Mouse (Mus musculus) neural tube, embryonic 11.5 days (tissue): Measurements from ENCODE around the gene Cd40. TPM values are rescaled to one million over a fixed set of nuclear protein-coding genes. Genes with fewer than 3 reads are reported as not detected.

Experiments
- ATAC-seq: fragments of 200-750 bp; cut with Nextera tagmentation; 2 replicates; pipeline ENCODE4 v1.8.0; 2017; ENCODE audit warnings: moderate number of reproducible peaks, mild to moderate bottlenecking, moderate TSS enrichment, moderate library complexity; ENCODE audit not compliant: insufficient read depth, low FRiP score, low TSS enrichment
- DNase-seq: peaks from one replicate; pipeline ENCODE4 v3.0.0-alpha.2; 2015; ENCODE audit warnings: low spot score
- H3K27ac ChIP-seq: fragments of 300-500 bp; sonication (generic); 2 replicates; pipeline ENCODE4 v1.5.1; 2014; ENCODE audit warnings: low read depth, mild to moderate bottlenecking, low read length
- H3K27me3 ChIP-seq: fragments of 300-500 bp; sonication (generic); 2 replicates; pipeline ENCODE4 v1.6.1; 2014; ENCODE audit warnings: mild to moderate bottlenecking, low read length, mixed read lengths; ENCODE audit not compliant: control insufficient read depth, insufficient read depth
- H3K36me3 ChIP-seq: fragments of 300-500 bp; sonication (generic); 2 replicates; pipeline ENCODE4 v1.6.1; 2014; ENCODE audit warnings: mild to moderate bottlenecking, low read length, moderate library complexity, mixed read lengths; ENCODE audit not compliant: control insufficient read depth, insufficient read depth
- H3K4me1 ChIP-seq: fragments of 300-500 bp; sonication (generic); 2 replicates; pipeline ENCODE4 v1.6.1; 2014; ENCODE audit warnings: low read length, mixed read lengths; ENCODE audit not compliant: control insufficient read depth, insufficient read depth
- H3K4me2 ChIP-seq: fragments of 300-500 bp; sonication (generic); 2 replicates; pipeline ENCODE4 v1.6.1; 2014; ENCODE audit warnings: low read depth, mild to moderate bottlenecking, moderate library complexity
- H3K4me3 ChIP-seq: fragments of 300-500 bp; sonication (generic); 2 replicates; pipeline ENCODE4 v1.5.1; 2014; ENCODE audit warnings: low read depth, low read length
- H3K9ac ChIP-seq: fragments of 300-500 bp; sonication (generic); 2 replicates; pipeline ENCODE4 v1.6.1; 2014; ENCODE audit warnings: mild to moderate bottlenecking, low read length
- H3K9me3 ChIP-seq: fragments of 300-500 bp; sonication (generic); 2 replicates; pipeline ENCODE4 v1.6.1; 2016; ENCODE audit warnings: low read length; ENCODE audit not compliant: control insufficient read depth
- WGBS: fragments of 180-500 bp; shearing (Covaris S2); extraction: QIAGEN DNeasy Blood & Tissue Kit; methylation state at CpG from one replicate; pipeline ENCODE4 v1.1.7; 2014; 5-methylcytosine and 5-hydroxymethylcytosine counted together
- polyA plus RNA-seq: library from polyadenylated mRNA; unstranded; fragments of >200 nt; fragmentation: Nextera tagmentation; extraction: Ambion mirVana; gene quantifications from 2 replicates; pipeline ENCODE4 v1.2.1, GENCODE M21; 2014

Cd40 gene
- polyA plus RNA-seq, 1 experiment from 2014 or later = 8.5 TPM

- peaks cover 15% of the 10 kb centered on the region for H3K4me1 ChIP-seq
- H3K4me2 ChIP-seq = peak overlapping the region; percentile 53
- H3K9me3 ChIP-seq = no peaks in the 10 kb centered on the region
- H3K4me3 ChIP-seq = no peak overlapping the region
- no peak overlapping the region for H3K9ac ChIP-seq
- DNase-seq (no peak), ATAC-seq (no peak)
- H3K36me3 ChIP-seq = no peaks in the 10 kb centered on the region
- 63% methylated on average over 3 of the region's 3 CpGs for WGBS
- no peaks in the 10 kb centered on the region for H3K27me3 ChIP-seq
- H3K27ac ChIP-seq = no peak overlapping the region
These were observed 22.9 kb upstream of the Cd40 start for GRCm38 (mm10) chr2:165032533-165032932.

GRCm38 (mm10) chr2:165033306-165033705, 22.1 kb upstream of the Cd40 start:
- WGBS = 52% methylated on average over 6 of the region's 6 CpGs
- Histone ChIP-seq H3K4me3 (peak overlapping the region; percentile 97), H3K4me2 (peak overlapping the region; percentile 53), H3K27me3 (no peaks in the 10 kb centered on the region), H3K9ac (peak overlapping the region; percentile 99), H3K27ac (no peak overlapping the region), H3K9me3 (no peaks in the 10 kb centered on the region), H3K4me1 (peaks cover 15% of the 10 kb centered on the region), H3K36me3 (no peaks in the 10 kb centered on the region)
- ATAC-seq = no peak
- DNase-seq = no peak

GRCm38 (mm10) chr2:165034131-165035057, 21.0 kb upstream of the Cd40 start, which contains the start of gene Ncoa5:
Gene Ncoa5, minus strand, starts transcription at chr2:165034867.
- Histone ChIP-seq H3K9me3 (no peaks in the 10 kb centered on the region), H3K4me1 (peaks cover 15% of the 10 kb centered on the region), H3K27ac (peak within 1 kb of the TSS; percentile 87), H3K9ac (peak within 1 kb of the TSS; percentile 99), H3K4me2 (peak within 1 kb of the TSS; percentile 53), H3K27me3 (no peaks in the 10 kb centered on the region), H3K36me3 (no peaks in the 10 kb centered on the region), H3K4me3 (peak within 1 kb of the TSS; percentile 97)
- peak; percentile 93 for ATAC-seq
- DNase-seq = peak; percentile 99
- WGBS = under 1% methylated on average over 109 of the region's 111 CpGs

- Histone ChIP-seq H3K9me3 (no peaks in the 10 kb centered on the region), H3K4me3 (peak overlapping the region; percentile 97; the same call in 1 of the 2 replicates), H3K4me2 (peak overlapping the region; percentile 37), H3K27me3 (no peaks in the 10 kb centered on the region), H3K9ac (peak overlapping the region; percentile 42; the same call in 1 of the 2 replicates), H3K27ac (peak overlapping the region; percentile 87), H3K36me3 (no peaks in the 10 kb centered on the region), H3K4me1 (peaks cover 15% of the 10 kb centered on the region)
- DNase-seq (no peak), ATAC-seq (no peak; the same call in 1 of the 2 replicates)
- WGBS = 19% methylated on average over 5 of the region's 5 CpGs
These were observed 20.4 kb upstream of the Cd40 start for GRCm38 (mm10) chr2:165035058-165035431.

GRCm38 (mm10) chr2:165037415-165037814, 18.0 kb upstream of the Cd40 start:
- H3K4me1 ChIP-seq = peaks cover 12% of the 10 kb centered on the region
- no peaks in the 10 kb centered on the region for H3K9me3 ChIP-seq
- no peak overlapping the region for H3K9ac ChIP-seq
- DNase-seq (no peak), ATAC-seq (no peak)
- no peak overlapping the region for H3K27ac ChIP-seq
- H3K36me3 ChIP-seq = no peaks in the 10 kb centered on the region
- no peak overlapping the region for H3K4me3 ChIP-seq
- no peak overlapping the region for H3K4me2 ChIP-seq
- H3K27me3 ChIP-seq = no peaks in the 10 kb centered on the region
- WGBS = 67% methylated on average over 4 of the region's 4 CpGs

GRCm38 (mm10) chr2:165042126-165042525, 13.3 kb upstream of the Cd40 start:
- Histone ChIP-seq H3K36me3 (no peaks in the 10 kb centered on the region), H3K27me3 (no peaks in the 10 kb centered on the region), H3K4me1 (0 out of 2 replicates have a peak, but pooled peaks cover 4% of the 10 kb centered on the region), H3K9ac (no peak overlapping the region), H3K4me2 (no peak overlapping the region), H3K9me3 (no peaks in the 10 kb centered on the region), H3K4me3 (no peak overlapping the region), H3K27ac (no peak overlapping the region)
- no peak for ATAC-seq
- 76% methylated on average over 5 of the region's 5 CpGs for WGBS
- DNase-seq = no peak

- Histone ChIP-seq H3K4me2 (peak overlapping the region; percentile 28), H3K36me3 (no peaks in the 10 kb centered on the region), H3K27ac (peak overlapping the region; percentile 1), H3K4me3 (no peak overlapping the region), H3K27me3 (no peaks in the 10 kb centered on the region), H3K4me1 (0 out of 2 replicates have a peak, but pooled peaks cover 4% of the 10 kb centered on the region), H3K9ac (peak overlapping the region; percentile 3; the same call in 1 of the 2 replicates), H3K9me3 (no peaks in the 10 kb centered on the region)
- DNase-seq = peak; percentile 66
- 6% methylated on average over 17 of the region's 17 CpGs for WGBS
- ATAC-seq = peak; percentile 73
These were observed 12.3 kb upstream of the Cd40 start for GRCm38 (mm10) chr2:165043090-165043636.

GRCm38 (mm10) chr2:165043729-165044128, 11.7 kb upstream of the Cd40 start:
- Histone ChIP-seq H3K9me3 (no peaks in the 10 kb centered on the region), H3K4me2 (no peak overlapping the region), H3K9ac (no peak overlapping the region), H3K27me3 (no peaks in the 10 kb centered on the region), H3K4me3 (no peak overlapping the region), H3K4me1 (0 out of 2 replicates have a peak, but pooled peaks cover 4% of the 10 kb centered on the region), H3K27ac (peak overlapping the region; percentile 1; the same call in 1 of the 2 replicates), H3K36me3 (no peaks in the 10 kb centered on the region)
- ATAC-seq (no peak), DNase-seq (no peak)
- WGBS = 53% methylated on average over 2 of the region's 2 CpGs
